Comparison of ENCODE assay signal across 18 mouse cellular contexts in genomic region chr3:115984653-115985052, GRCm38 (mm10). TPM values are rescaled to one million over a fixed set of nuclear protein-coding genes. Genes with fewer than 3 reads are reported as not detected.
A peak's percentile ranks its signal among the peaks of the same experiment; 100 is the strongest.
DNase-seq lines count a peak whose midpoint lies in the region; ATAC-seq and TF ChIP-seq lines count a peak whose summit lies in the region.
"Had no signal": no experiment of that assay in that cellular context is flagged by ENCODE, and none has a peak within 500 bp of the region (broad histone marks: within the 10 kb centered on the region; RNA-seq: fewer than 3 reads in every experiment).

No protein-coding gene starts in this region.

- H3K4me1 ChIP-seq in embryonic facial prominence, embryonic 13.5 days: peaks cover 7% of the 10 kb centered on the region; the same call in 1 of the 2 replicates
- no peaks in the 10 kb centered on the region for H3K4me1 ChIP-seq in embryonic facial prominence, embryonic 10.5 days
- H3K4me1 ChIP-seq in bone marrow macrophage, adult 2 months (ENCODE audit: control insufficient read depth, insufficient read depth, low read length): peaks cover 18% of the 10 kb centered on the region
- H3K4me1 ChIP-seq: embryonic facial prominence, embryonic 12.5 days; embryonic facial prominence, embryonic 15.5 days; forebrain, embryonic 10.5 days; forebrain, embryonic 12.5 days had no signal

- no peaks in the 10 kb centered on the region for H3K27me3 ChIP-seq in embryonic facial prominence, embryonic 13.5 days
- H3K27me3 ChIP-seq in embryonic facial prominence, embryonic 10.5 days (replicated peaks; ENCODE audit: low read depth, poor library complexity, severe bottlenecking): no peaks in the 10 kb centered on the region
- H3K27me3 ChIP-seq: embryonic facial prominence, embryonic 12.5 days; embryonic facial prominence, embryonic 15.5 days; forebrain, embryonic 12.5 days had no signal

- H3K9me3 ChIP-seq in embryonic facial prominence, embryonic 13.5 days: no peaks in the 10 kb centered on the region
- H3K9me3 ChIP-seq in embryonic facial prominence, embryonic 10.5 days: no peaks in the 10 kb centered on the region
- H3K9me3 ChIP-seq: embryonic facial prominence, embryonic 12.5 days; embryonic facial prominence, embryonic 15.5 days; forebrain, embryonic 10.5 days; forebrain, embryonic 12.5 days had no signal

- H3K9ac ChIP-seq in embryonic facial prominence, embryonic 13.5 days: no peak overlapping the region
- H3K9ac ChIP-seq: embryonic facial prominence, embryonic 12.5 days; embryonic facial prominence, embryonic 15.5 days; forebrain, embryonic 12.5 days had no signal

- no peak for TF ChIP-seq POLR2A in bone marrow macrophage, adult 2 months (IDR thresholded peaks at IDR 0.05; ENCODE audit: borderline replicate concordance, low read depth, low read length)

- no peak for DNase-seq in embryonic facial prominence, embryonic 10.5 days (ENCODE audit: low spot score)
- no peak for DNase-seq in frontal cortex, postnatal 36 days (ENCODE audit: low spot score in 2 of 2)
- no peak for DNase-seq in kidney, adult 8-10 months
- DNase-seq: cerebellum, adult 11-12 months; cerebellum, adult 2 months; cerebellum, adult 9-11 months; cerebellum, postnatal 36 days; embryo, embryonic 11 days had no signal

- H3K4me3 ChIP-seq in embryonic facial prominence, embryonic 13.5 days: no peak overlapping the region
- no peak overlapping the region for H3K4me3 ChIP-seq in embryonic facial prominence, embryonic 10.5 days
- no peak overlapping the region for H3K4me3 ChIP-seq in bone marrow macrophage, adult 2 months (ENCODE audit: insufficient read depth, low read length)
- H3K4me3 ChIP-seq in macrophage (ENCODE audit: inconsistent target): no peak overlapping the region
- H3K4me3 ChIP-seq: embryonic facial prominence, embryonic 12.5 days; embryonic facial prominence, embryonic 15.5 days; erythroblast, embryonic 14.5 days; forebrain, embryonic 10.5 days; forebrain, embryonic 12.5 days had no signal

- peaks cover 68% of the 10 kb centered on the region for H3K36me3 ChIP-seq in embryonic facial prominence, embryonic 13.5 days
- H3K36me3 ChIP-seq in embryonic facial prominence, embryonic 10.5 days (replicated peaks): peaks cover 84% of the 10 kb centered on the region
- peaks cover 65% of the 10 kb centered on the region for H3K36me3 ChIP-seq in macrophage (ENCODE audit: inconsistent target)

- 0 out of 2 replicates have a peak overlapping the region, but pooled peaks have one; percentile 39 for H3K27ac ChIP-seq in embryonic facial prominence, embryonic 13.5 days
- no peak overlapping the region for H3K27ac ChIP-seq in embryonic facial prominence, embryonic 10.5 days (replicated peaks)
- peak overlapping the region; percentile 12; the same call in 1 of the 2 replicates for H3K27ac ChIP-seq in bone marrow macrophage, adult 2 months (ENCODE audit: insufficient read depth, low read depth, low read length)
- H3K27ac ChIP-seq in macrophage: peak overlapping the region; percentile 41; the same call in 1 of the 2 replicates
- H3K27ac ChIP-seq: embryonic facial prominence, embryonic 12.5 days; embryonic facial prominence, embryonic 15.5 days; forebrain, embryonic 10.5 days had no signal

- H3K79me2 ChIP-seq in macrophage (ENCODE audit: inconsistent target): no peaks in the 10 kb centered on the region

- WGBS in embryonic facial prominence, embryonic 13.5 days: 95% methylated on average over 9 of the region's 9 CpGs
- 94% methylated on average over 9 of the region's 9 CpGs for WGBS in embryonic facial prominence, embryonic 10.5 days
- WGBS in macrophage (ENCODE audit: missing documents): 93% methylated on average over 9 of the region's 9 CpGs

- no peak for ATAC-seq in embryonic facial prominence, embryonic 13.5 days (ENCODE audit: insufficient number of reproducible peaks, insufficient read depth, low FRiP score, low TSS enrichment, low read depth)
- ATAC-seq: forebrain, embryonic 14.5 days; forebrain, embryonic 16.5 days had no signal

- no peak for TF ChIP-seq CTCF in bone marrow macrophage, adult 2 months (IDR thresholded peaks at IDR 0.05; ENCODE audit: low read depth, low read length)

- no peak overlapping the region for H3K4me2 ChIP-seq in embryonic facial prominence, embryonic 13.5 days
- H3K4me2 ChIP-seq: embryonic facial prominence, embryonic 12.5 days; embryonic facial prominence, embryonic 15.5 days; forebrain, embryonic 12.5 days had no signal

RNA-seq across cellular contexts. Expression of gene Slc30a7, which starts 22.6 kb away (rescaled TPM):
- 29.0 and 35.8 TPM in 2 replicates for polyA plus RNA-seq in embryonic facial prominence, embryonic 13.5 days (2015; fragmentation: Nextera tagmentation; extraction: Ambion mirVana)
- polyA plus RNA-seq in embryonic facial prominence, embryonic 10.5 days (2016; fragmentation: Nextera tagmentation; extraction: Ambion mirVana): 24.6 and 28.8 TPM in 2 replicates
- 33.3 and 38.7 TPM in 2 replicates for polyA plus RNA-seq in bone marrow macrophage, adult 2 months (2012; ENCODE audit: insufficient read depth, insufficient read length, missing spikeins)
- 100 to 1,000 TPM in 11 of 26 experiments, 10 to 100 TPM in 15; 58.0 to 206 (median 86.2) TPM for total RNA-seq in macrophage (2018; cell fraction: chromatin; rRNA removed)
- 10 to 100 TPM; 17.6 to 35.5 (median 27.8) TPM for total RNA-seq in macrophage (2018; cell fraction: cytosol; rRNA removed)
- total RNA-seq in macrophage (2018; cell fraction: nucleus; rRNA removed): 100 to 1,000 TPM in 4 of 26 experiments, 10 to 100 TPM in 22; 49.5 to 139 (median 73.7) TPM
- polyA plus RNA-seq in macrophage (2018): 11.5 to 24.3 TPM (median 16.0 TPM) in 3 replicates

RNA-seq across cellular contexts. Expression of gene Extl2, which starts 22.6 kb away (rescaled TPM):
- 18.0 and 20.7 TPM in 2 replicates for polyA plus RNA-seq in embryonic facial prominence, embryonic 13.5 days (2015; fragmentation: Nextera tagmentation; extraction: Ambion mirVana)
- 17.4 and 17.9 TPM in 2 replicates for polyA plus RNA-seq in embryonic facial prominence, embryonic 10.5 days (2016; fragmentation: Nextera tagmentation; extraction: Ambion mirVana)
- polyA plus RNA-seq in bone marrow macrophage, adult 2 months (2012; ENCODE audit: insufficient read depth, insufficient read length, missing spikeins): 9.0 and 9.8 TPM in 2 replicates
- total RNA-seq in macrophage (2018; cell fraction: chromatin; rRNA removed): 10 to 100 TPM in 9 of 26 experiments, 1 to 10 TPM in 17; 2.6 to 50.3 (median 6.6) TPM
- 10 to 100 TPM; 11.5 to 50.9 (median 17.9) TPM for total RNA-seq in macrophage (2018; cell fraction: cytosol; rRNA removed)
- total RNA-seq in macrophage (2018; cell fraction: nucleus; rRNA removed): 10 to 100 TPM; 12.1 to 83.5 (median 23.4) TPM
- polyA plus RNA-seq in macrophage (2018): 13.1 to 16.8 TPM (median 14.9 TPM) in 3 replicates
- polyA plus RNA-seq: erythroblast, embryonic 14.5 days had no signal
